Mouse (Mus musculus) spleen, postnatal 10 days (tissue): Measurements from ENCODE around the gene Ttbk1.

Source experiments
- DNase-seq, 2 experiments: peaks; one replicate each; pipeline ENCODE4 v3.0.0; 2021 to 2022; ENCODE audit warnings: low spot score in 2 of 2

The Ttbk1 gene

GRCm38 (mm10) chr17:46476601-46477000 lies 10.9 kb downstream of the Ttbk1 start:
- DNase-seq: no peak

GRCm38 (mm10) chr17:46467830-46468229 lies 19.6 kb downstream of the Ttbk1 start:
- DNase-seq: no peak

- no peak for DNase-seq
Observed at GRCm38 (mm10) chr17:46462226-46462625, 25.2 kb downstream of the Ttbk1 start.

DNA sequence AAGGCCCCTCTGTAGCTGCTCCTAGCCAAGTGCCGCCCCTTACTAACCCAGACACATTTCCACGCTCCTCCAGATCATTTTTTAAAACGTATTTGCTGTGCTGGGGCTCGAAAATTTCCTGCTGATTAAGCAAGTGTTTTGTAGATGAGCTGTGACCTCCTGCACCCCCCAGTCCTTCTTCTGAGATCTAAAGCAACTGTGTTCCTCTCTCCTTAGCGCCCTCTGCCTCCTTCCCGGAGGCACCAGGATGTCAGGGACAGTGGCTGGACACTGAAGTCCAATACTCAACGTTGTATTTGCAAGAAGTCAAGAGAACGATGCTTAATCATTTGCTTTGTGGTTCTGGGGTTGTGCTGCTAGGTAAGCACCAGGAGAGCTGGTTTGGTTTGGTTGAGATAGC lies 26.1 kb downstream of the Ttbk1 start:
- DNase-seq: no peak

DNA sequence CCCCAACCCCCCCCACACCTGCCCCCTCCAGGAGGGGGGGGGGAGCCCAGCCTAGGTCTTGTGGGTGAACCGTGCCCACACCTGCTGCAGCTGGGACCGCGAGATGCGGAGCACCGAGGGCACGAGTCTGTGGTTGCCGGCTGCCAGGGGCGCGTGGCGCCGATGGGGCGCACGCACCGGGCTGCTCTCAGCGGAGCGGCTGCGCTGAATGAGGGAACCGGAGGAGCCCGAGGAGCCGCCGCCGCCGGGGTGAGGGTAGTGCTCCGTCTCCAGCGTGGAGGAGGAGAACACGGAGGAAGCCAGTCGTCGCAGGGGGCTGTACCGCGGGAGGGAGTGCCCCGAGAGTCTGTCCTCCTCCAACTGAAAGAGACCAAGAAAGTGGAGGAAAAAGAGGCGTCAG lies 26.8 kb downstream of the Ttbk1 start:
- DNase-seq: no peak

DNA sequence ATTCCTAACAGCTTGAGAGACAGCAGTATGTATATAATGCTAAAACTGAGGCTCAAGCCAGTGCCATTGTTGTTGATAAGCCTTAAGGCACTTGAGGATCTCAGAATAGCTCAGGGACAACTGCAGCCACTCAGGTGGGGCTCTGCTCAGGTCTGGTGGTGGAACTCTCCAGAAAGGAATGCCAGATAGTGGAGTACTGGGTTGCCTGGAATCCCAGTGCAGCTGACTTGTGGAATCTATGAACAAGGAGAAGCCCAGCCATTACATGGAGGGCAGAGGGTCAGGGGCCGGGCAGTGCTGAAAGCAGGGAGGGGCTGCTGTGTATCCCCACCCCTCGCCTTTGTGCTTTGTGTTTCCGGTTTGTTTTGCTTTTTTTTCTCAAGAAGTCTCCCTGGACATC lies 29.0 kb downstream of the Ttbk1 start:
- DNase-seq: no peak

DNA sequence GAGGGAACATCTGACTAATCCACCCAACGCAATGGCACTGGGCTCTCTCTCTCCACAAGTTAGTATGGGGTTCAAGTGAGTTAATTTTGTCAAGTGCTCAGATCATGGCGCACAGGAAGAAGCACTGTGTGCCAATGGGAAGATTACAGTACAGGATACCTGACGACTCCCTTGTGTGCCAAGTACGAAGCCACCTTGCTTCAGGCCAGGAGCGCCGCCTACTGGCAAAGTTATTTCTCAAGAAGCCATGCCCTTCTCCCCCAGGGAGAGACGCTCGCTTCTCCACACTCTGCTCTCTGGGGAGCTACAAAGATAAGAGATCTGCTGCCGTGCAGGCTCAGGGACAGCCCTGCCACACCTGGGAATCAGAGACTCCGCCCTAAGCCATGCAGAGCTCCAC lies 29.7 kb downstream of the Ttbk1 start:
- DNase-seq: peak; percentile 23 to 71

GRCm38 (mm10) chr17:46455110-46455691 lies 32.3 kb downstream of the Ttbk1 start:
- peak in 1 of 2 experiments; percentile 26 for DNase-seq

GRCm38 (mm10) chr17:46454539-46454938 lies 32.9 kb downstream of the Ttbk1 start:
- DNase-seq: no peak

DNA sequence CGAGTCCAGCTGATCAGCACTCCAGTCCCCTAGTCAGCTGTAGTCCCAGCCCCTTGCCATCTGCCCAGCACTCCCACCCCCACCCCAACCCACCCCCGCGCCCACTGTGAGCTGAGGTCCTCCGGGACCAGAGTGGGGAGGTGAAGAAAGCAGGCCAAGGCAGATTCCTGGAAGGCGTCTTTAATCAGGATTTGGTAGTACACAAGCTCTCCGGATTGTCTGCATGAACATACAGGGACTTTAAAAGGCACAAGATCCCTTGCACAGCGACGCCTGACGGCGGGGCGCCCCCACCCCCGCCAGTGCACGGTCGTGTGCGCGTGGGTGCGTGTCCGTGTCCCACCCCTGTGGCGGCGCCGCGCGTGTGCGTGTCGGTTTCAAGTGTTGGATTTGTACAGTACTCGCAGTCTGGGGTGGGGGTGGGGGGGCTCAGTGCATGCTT lies 33.5 kb downstream of the Ttbk1 start:
- no peak for DNase-seq

DNA sequence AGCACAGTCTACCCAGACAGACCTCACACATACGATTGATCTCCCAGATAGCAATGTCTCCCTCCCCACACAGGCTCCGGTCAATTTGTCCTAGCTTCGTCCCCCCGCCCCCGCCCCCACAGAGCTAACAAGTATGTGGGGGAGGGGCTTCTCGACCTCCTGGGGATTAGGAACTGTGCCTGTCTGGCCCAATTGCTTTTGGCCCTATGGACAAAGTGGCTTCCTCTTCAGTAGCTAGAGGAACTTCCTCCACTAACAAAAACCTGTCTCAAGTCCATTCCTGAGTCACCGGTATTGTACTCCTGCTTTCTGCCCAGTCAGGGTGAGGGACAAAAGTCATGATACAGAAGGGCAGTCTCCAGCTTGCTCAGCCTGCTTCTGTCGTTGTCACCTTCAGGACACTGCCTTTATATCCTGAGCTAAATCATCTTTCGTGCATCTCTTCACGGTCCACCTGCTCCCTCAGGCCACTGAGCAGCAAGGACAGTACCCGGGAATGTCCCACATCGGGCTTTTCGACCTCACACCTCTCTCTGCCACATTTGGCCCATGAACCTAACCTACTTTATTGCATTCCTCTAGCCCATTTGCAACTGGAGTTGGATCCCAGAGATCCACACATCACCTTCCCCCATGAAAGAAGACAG lies 34.0 kb downstream of the Ttbk1 start:
- DNase-seq: no peak

DNA sequence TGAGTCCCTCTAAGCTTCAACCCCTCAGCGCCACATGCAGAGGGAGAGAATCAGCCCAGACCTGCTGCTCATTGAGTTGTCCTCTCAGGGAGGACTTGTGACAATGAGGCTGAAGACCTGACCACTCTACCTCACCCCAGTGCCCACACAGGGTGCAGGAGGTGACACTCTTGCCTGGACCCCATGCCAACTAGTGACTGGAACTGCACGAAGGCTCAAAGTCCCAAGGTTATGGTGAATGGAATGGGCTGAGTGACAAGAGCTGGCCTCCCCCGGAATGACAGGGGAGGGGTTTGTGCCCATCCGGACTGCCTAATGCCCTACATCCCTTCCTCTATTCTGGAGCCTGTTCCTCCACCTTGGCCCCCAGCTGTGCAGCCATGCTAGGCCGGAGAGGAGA lies 34.8 kb downstream of the Ttbk1 start:
- no peak for DNase-seq

DNA sequence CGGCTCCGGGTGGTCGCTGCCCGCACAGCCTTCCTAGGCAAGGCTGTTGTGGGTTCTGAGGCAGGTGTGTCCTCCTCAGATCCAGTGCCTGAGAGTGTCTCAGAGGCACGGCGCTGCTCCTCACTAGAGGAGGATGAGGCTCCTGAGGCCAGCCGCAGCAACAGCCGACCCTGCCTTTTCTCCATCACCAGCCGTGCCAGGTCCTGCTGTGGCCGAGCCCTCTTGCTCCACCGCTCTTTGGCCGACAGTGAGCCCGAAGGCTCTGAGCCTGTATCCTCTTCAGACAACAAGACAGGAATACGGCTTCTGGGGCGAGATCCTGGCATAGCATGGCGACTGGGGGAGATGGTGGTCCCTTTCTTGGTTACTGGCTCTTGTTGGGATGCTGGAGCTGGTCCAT lies 41.2 kb downstream of the Ttbk1 start:
- no peak for DNase-seq

- no peak for DNase-seq
Observed at GRCm38 (mm10) chr17:46444839-46445579, 42.5 kb downstream of the Ttbk1 start.

DNA sequence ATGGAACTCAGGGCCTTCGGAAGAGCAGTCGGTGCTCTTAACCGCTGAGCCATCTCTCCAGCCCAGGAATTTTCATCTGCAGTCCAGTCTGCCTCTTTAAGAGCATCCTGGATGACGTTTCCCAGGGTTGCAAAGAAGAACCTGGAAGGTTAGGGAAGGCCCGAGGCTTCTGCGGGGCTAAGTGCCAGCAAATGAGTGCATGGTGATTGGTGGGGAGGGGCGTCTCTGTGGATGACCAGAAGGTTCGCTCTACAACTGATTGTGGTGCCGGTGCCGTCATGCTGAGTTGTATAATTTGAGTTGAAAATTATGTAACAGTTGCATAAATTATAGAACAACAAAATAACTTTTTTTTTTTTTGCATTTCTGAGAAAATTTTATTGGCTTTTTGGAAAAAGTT lies 48.3 kb downstream of the Ttbk1 start:
- DNase-seq: no peak

DNA sequence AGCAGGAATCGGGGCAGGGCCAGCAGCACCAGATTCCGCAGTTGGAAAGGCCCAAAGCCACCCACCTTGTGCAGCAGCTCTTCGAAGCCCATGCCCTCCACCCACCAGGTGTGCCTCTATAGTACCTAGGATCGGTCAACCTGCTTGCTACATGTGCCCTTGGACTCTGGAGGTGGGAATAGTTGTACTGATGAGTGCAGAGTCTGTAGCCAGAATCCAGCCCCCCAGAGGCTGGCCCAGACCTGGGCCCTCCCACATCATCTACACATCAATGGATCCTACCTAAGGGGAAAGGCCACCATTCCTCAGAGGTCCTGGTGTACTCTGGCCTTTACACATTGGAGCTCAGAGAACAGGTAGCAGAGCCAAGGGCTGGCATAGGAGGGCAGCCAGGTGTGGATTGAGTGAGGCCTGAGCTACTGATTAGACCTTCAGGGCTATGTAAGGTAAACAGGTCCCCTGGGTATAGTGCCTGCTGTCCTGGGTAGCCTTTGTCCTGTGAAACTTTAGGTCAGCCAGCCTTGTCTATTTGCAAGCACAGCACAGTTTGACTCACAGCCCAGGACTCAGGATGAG lies 49.1 kb downstream of the Ttbk1 start, which contains the start of gene Slc22a7:
Gene Slc22a7 (minus strand): TSS at position 160 of the 576 bp plus-strand sequence.
- DNase-seq: no peak

DNA sequence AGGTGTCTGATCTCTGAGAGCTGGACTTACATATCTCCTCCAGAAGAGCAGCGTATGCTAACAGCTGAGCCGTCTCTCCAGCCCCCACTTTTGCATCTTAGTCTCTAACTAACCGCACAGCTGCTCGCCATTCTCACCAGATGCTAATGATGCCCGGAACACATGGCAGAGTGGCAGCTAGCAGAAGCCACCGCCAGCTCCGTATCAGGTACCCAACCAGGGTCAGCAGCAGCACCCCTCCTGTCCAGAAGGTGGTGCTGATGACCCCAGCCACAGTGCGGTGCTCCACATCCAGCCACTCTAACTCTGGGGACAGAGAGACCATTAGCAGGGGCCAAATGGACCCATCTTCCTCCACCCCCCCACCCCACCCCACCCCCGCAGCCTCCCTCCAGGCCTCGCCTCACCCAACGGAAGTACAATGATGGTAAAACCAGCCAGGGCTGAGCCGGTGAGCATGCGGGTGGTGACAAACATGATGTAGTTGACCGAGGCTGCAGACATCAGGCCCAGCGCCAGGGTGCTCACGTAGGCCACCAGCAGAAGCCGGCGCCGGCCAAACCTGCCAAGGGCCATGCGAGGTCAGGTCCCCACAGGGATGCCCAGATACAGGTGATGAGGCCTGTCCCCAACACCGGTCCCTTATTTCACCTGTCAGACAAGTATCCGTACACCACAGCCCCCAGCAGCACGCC lies 50.7 kb downstream of the Ttbk1 start:
- peak in 1 of 2 experiments; percentile 38 for DNase-seq

- DNase-seq: no peak
Observed at GRCm38 (mm10) chr17:46433627-46434026, 53.8 kb downstream of the Ttbk1 start.

DNA sequence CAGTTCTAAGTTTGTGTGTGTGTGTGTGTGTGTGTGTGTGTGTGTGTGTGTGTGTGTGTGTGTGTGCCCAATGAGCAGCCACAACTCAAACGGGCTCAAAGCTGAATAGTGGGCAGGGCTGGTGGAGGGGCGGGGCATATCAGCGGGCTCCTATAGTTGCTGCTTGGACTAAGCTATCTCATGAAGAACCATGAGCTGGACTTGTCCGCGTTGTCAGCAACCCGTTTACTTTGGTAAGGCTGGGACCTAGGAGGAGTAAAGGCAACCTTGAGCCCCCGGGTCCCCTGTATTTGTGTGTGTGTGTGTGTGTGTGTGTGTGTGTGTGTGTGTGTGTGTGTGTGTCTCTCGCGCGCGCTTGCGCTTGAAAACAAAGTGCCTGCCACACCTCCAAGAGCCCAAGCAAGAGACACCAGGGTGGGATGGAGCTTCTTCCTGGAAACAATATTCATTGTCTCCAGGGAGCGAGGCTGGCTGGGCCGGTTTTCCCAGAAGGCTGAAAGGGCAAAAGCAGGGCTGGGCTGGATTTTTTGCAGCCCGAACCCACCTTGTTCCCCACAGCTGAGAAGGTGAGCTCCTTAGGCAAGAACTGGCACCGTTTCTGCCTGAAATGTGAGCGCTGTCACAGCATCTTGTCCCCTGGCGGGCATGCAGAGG lies 58.6 kb downstream of the Ttbk1 start, which contains the start of gene Crip3:
Gene Crip3 (plus strand): TSS at position 166 of the 654 bp plus-strand sequence.
- no peak for DNase-seq

DNA sequence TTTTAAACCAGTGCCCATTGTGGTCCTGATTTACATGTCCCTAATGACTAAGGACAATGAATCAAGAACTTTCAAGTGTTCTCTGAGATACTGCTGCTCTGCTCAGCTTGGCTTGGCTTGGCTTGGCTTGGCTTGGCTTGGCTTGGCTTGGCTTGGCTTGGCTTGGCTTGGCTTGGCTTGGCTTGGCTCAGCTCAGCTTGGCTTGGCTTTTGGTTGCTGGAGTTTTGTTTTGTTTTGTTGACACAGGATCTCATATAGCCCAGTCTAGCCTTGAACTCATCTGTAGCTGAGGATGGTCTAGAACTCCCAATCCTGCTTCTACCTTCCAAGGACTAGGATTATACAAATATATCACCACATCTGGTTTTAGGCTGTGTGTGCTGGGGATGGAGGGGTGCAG lies 61.0 kb downstream of the Ttbk1 start:
- DNase-seq: no peak

DNA sequence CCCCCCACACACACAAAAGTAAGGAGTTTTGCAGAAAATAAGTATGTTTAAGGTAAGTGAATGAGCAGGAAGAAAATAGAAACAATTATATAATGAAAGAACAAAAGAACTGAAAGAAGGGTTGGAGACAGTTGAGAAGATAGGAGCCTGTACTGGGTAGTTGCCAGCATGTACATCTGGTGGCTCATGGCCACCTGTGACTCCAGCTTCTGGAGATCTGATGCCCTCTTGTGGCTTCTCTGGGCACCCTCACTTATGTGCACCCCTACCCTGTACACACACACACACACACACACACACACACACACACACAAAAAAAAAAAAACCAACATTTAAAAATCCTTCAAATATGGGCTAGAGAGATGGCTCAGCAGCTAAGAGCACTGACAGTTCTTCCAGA lies 67.8 kb downstream of the Ttbk1 start:
- DNase-seq: no peak
